Mouse (Mus musculus) urinary bladder, postnatal 4 days (tissue): ENCODE measurements around the gene Atf1.

Source experiments
- DNase-seq, 2 experiments: peaks; one replicate each; pipeline ENCODE4 v3.0.0; 2021 to 2022; ENCODE audit warnings: low spot score in 2 of 2

Gene Atf1

GRCm38 (mm10) chr15:100215092-100215491 is 12.5 kb upstream of the Atf1 start:
- no peak for DNase-seq

- no peak for DNase-seq
Measured at GRCm38 (mm10) chr15:100216173-100216572, 11.4 kb upstream of the Atf1 start.

GRCm38 (mm10) chr15:100218018-100218417 is 9.6 kb upstream of the Atf1 start:
- DNase-seq, result no peak

- no peak for DNase-seq
Measured at GRCm38 (mm10) chr15:100219396-100219795, 8.2 kb upstream of the Atf1 start.

GRCm38 (mm10) chr15:100220916-100221315 is 6.7 kb upstream of the Atf1 start:
- DNase-seq, result no peak

GRCm38 (mm10) chr15:100225381-100225780 is 2.2 kb upstream of the Atf1 start:
- DNase-seq, result no peak

- no peak for DNase-seq
Measured at GRCm38 (mm10) chr15:100225891-100226290, 1.7 kb upstream of the Atf1 start.

GRCm38 (mm10) chr15:100227031-100227662 is 472 bp upstream of the Atf1 start:
- no peak for DNase-seq

GRCm38 (mm10) chr15:100228535-100229336 is 1.1 kb downstream of the Atf1 start:
- DNase-seq, result no peak

- DNase-seq, result no peak
Measured at GRCm38 (mm10) chr15:100230655-100231054, 3.0 kb downstream of the Atf1 start.

- no peak for DNase-seq
Measured at GRCm38 (mm10) chr15:100231616-100232525, 4.3 kb downstream of the Atf1 start.

- no peak for DNase-seq
Measured at GRCm38 (mm10) chr15:100235208-100235965, 7.8 kb downstream of the Atf1 start.

GRCm38 (mm10) chr15:100236952-100237351 is 9.3 kb downstream of the Atf1 start:
- no peak for DNase-seq

GRCm38 (mm10) chr15:100241780-100242179 is 14.2 kb downstream of the Atf1 start:
- no peak for DNase-seq

GRCm38 (mm10) chr15:100245951-100246350 is 18.3 kb downstream of the Atf1 start:
- no peak for DNase-seq

- DNase-seq, result no peak
Measured at GRCm38 (mm10) chr15:100247296-100247695, 19.7 kb downstream of the Atf1 start.

- DNase-seq, result no peak
Measured at GRCm38 (mm10) chr15:100248665-100249433, 21.2 kb downstream of the Atf1 start.

GRCm38 (mm10) chr15:100251153-100251780 is 23.6 kb downstream of the Atf1 start:
- no peak for DNase-seq

- DNase-seq, result no peak
Measured at GRCm38 (mm10) chr15:100256386-100256785, 28.8 kb downstream of the Atf1 start.

- no peak for DNase-seq
Measured at GRCm38 (mm10) chr15:100257305-100257704, 29.7 kb downstream of the Atf1 start.
